Mouse (Mus musculus): ENCODE results near the gene Rpap3.
A peak's percentile ranks its signal among the peaks of the same experiment; 100 is the strongest.
"Not testable (repeated sequence)": the region's sequence is repeated elsewhere in the genome, so short reads cannot be mapped to it uniquely, and the experiment has no call there.

Rpap3 gene

DNA sequence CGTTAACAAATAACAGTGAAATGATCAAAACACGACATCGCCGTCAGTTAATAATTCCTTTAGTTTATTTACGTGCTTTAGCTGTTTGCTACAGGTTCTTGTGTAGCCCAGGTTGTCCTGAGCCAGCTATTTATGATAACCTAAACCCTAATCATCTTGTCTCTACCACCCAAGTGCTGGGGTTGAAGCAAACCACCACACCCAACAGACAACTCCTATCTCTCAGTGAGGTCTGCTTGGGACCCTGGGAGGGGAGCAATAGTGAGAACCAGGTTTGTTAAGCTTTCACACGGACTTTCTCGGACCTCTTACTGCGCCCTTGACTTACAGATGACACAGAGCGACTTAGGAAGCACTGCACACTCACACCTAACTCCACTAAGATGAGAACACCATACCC lies 21.5 kb downstream of the Rpap3 start:
- DNase-seq (ENCODE audit: low spot score) = no peak

GRCm38 (mm10) chr15:97682053-97682452 lies 23.6 kb downstream of the Rpap3 start:
- DNase-seq (ENCODE audit: low spot score) = no peak

DNA sequence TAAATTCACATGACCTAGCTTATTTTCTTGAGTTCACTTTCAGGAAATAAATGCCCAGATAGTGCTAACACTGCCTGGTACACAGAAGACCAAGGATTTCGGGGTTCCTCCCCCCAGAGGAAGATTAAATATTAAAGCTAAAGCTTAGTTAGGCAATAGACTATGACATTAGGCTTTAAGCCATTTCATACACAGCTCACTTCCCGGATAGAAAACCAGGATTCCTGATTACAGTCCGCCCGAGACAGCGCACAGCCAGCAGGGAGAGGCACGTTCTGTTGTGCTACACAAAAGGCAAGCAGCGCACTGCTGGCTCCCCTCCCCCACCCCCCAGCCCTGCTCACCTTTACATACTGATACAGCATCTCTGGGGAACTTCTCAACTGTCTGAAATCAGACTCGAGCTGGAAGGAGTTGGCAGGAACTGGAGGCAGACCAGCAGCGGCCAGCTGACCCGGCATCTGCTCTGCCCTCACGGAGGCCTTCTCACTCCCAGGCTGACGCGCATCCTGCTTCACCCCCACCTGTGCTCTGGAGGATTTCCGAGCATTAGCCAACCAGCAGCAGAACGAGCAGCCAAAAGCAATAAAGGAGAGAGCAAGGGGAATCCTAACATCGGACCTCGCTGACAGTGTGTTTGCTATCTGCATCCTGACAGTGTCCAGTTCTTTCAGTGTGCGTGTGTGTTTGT lies 25.5 kb downstream of the Rpap3 start:
- DNase-seq (ENCODE audit: low spot score) = no peak

GRCm38 (mm10) chr15:97677341-97677740 lies 28.3 kb downstream of the Rpap3 start:
- DNase-seq (ENCODE audit: low spot score) = no peak

- no peak for DNase-seq (ENCODE audit: low spot score)
Measured at GRCm38 (mm10) chr15:97675927-97676326, 29.7 kb downstream of the Rpap3 start.

DNA sequence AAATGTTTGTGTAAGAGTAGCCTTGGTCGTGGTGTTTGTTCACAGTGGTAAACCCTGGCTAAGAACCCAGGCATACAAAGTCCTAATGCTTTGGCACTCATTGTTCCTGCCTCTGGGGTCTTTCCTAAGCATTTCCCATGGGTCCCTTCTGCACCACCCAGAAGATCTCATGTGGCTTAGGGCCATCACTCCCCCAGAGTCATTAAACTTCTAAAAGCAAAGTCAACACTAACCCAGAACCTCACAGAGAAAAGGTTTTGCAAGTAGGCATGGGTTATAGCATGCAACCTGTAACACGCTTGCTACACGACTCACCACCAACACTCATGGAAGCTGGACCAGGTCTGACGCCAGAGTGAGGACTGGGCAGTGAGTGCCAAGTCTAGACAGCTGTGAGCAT lies 31.2 kb downstream of the Rpap3 start:
- no peak for DNase-seq (ENCODE audit: low spot score)

DNA sequence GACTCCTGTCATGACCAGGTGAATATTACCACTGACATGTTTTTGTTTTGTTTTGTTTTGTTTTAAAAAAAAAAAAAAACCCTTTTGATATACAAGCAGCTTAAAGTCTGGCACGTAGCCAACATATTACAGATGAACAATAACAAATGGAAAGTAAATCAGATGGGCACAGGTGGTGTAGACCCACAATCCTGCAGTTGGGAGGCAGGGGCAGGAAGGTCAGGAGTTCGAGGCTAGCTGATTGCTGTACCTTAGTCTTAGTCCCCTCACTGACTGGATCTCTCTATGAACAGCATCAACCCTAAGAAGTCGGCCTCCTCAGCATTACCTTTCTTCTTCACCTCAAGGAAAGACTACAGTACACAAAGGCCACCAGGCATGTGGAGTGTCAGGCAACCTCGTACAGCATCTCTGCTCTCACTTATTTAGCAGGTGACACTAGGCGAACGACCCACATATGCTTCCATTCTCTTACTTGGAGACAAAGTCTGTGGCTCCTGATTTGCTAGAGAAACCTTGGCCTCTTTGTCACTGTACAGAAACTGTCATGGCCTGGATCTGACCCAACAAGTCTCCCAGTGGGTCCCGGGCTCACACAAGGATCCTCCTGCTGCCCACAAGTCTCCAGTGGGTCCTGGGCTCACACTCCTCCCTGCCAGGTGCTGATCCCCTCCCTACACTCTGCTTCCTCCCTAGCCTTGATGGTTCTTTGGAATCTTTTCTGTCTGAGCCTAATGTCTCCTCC lies 32.2 kb downstream of the Rpap3 start:
- no peak for DNase-seq (ENCODE audit: low spot score)

DNA sequence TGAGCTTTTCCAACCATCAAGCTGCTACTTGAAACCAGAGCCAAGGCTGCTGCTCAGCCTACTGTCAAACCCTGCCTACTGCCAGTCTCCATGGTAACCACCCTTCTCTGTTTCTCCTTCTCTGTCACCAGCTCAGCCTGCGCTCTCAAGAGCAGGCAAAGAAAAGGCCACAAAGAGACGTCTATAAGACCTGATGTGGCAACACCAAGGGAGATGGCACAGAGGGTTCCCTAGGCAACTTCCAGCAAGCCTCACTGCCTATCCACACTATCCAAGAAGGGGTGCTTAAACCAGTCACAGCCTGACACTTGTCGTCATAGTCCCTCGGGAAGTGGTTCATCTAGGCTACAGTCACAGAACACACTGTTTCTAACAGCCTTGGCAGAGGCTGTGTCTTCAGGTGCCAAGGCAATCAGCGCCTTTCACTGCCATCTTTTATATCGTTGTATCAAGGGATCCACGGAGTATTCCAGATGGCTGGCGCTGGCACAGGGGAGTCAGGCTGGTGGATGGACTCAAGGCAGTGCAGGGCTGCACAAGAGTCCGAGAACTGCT lies 33.3 kb downstream of the Rpap3 start:
- DNase-seq (ENCODE audit: low spot score) = no peak

GRCm38 (mm10) chr15:97670554-97670953 lies 35.1 kb downstream of the Rpap3 start:
- no peak for DNase-seq (ENCODE audit: low spot score)

- not testable (repeated sequence) for DNase-seq (ENCODE audit: low spot score)
Measured at GRCm38 (mm10) chr15:97668158-97668877, 37.3 kb downstream of the Rpap3 start.

DNA sequence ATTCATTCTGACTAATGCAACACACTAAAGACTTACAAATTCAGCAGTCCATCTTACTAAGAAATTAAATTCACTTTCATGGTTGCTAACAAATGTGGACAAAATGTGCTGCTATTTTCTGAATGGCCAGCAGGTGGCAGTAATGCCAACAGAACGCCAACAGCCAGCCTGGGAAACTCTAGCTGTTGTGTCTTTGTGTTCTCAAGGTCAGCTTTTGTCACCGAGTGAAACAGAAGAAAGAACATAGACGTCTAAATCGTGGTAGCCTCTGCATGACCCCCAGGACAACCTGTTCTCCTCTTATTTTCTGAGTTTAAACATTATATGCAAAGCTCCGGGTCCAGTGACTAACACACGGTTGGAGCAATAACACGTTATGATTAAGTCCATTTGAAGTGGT lies 38.2 kb downstream of the Rpap3 start:
- DNase-seq (ENCODE audit: low spot score) = peak; percentile 42

DNA sequence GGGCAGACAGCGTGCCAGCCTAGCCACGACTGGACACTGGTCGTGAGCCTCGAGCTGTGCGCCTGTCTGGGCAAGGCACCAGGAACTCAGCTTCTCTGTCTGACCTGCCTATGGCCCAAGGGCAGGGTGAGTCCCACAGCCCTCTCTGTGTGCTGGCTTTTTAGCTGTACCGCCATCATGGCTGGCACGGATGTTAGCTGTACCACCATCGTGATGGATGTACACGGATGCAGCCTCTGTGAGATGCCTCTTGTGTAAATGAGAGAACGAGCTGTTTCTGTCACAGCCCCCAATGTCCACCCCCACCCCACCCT lies 39.2 kb downstream of the Rpap3 start:
- no peak for DNase-seq (ENCODE audit: low spot score)

DNA sequence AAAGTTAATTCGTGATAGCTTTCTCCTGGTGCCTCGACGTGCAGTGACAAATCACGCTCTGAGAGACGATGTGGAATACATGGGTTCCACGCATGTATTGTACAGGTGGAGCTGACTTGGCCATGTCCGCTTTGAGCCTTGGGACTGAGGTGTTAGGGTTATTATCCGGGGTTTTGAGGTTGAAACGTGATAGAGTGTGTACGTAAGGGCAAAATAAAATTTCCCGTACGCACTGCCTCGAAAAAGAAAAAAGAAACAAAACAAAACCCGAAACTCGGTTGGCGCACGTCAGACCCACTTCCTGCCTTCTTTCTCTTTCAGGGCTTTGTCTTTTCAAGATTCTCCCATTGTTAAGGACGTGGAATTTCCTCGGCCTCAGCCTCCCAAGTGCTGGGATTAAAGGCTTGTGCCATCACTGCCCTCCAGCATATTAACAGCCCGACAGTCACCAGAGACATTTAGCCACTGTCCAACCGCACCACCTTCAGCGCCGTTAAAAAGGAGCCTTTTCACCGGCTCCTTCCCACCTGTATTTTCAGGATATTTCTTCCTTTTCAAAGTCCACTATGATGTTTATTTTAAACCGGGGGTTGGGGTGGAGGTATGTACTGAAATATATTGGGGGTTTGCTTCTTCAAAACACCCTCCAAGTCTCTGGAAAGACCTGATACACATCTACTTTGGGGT lies 39.7 kb downstream of the Rpap3 start:
- DNase-seq (ENCODE audit: low spot score) = no peak

DNA sequence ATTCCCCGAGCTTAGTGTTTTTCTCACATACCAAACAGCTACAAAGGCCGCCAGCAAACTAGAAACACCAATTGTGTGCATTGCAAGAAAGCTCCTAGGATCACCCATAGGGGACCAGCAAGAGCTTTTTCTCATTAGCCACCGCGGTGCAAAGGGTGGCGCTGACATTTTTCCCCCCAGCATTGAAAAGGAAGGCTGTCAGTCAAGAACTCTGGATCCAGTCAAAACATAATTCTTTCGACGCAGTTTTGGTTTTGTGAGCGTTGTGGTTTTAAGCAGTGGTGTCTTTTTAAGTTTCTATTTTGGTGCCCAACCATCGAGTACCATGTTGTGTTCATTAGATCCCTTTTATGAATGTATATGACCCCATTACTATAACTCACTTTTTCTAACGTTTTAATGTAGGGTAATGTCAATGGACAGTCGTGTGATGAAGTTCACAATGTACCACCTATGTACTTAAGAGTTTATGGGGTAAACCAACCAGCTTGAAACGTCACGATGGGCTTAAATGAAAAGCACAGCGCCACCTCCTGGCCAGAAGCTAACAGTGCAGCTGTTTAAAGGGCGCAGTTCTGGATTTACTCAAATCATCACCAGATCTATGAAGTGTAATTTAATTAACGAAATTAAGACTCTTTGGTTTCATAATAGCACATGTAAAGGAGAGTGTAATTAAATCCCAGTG lies 40.5 kb downstream of the Rpap3 start:
- DNase-seq (ENCODE audit: low spot score) = no peak

DNA sequence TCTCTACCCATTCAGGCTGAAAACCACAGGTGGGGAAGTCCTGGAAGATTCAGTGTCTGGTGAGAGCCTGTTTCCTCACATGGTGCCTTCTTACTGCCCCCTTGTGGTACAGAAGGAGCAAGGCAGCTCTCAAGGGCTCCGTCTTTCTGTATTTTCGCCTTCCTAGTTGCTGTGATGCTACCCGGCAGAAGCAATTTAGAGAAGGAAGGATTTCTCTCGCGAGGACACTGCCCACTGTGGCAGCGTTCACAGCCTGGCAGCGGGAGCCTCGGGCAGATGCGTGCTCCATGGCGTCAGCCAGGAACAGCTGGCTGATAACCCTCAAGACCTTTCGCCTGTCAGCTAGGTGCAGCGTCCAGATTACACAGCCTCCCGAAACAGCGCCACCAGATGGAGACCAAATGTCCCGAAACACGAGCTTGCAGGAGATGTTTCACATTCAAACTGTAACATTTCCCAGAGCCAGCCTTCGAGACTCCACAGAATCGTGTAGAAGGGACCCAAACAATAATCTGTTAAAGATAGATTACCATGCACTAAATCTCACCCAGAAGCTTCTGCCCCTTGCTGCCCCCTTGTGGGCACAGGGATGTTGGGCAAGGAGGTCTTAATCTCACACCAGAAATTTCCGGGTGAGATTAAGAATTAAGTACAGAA lies 41.7 kb downstream of the Rpap3 start:
- DNase-seq (ENCODE audit: low spot score) = peak; percentile 35

GRCm38 (mm10) chr15:97658755-97659116 lies 46.9 kb downstream of the Rpap3 start:
- DNase-seq (ENCODE audit: low spot score) = no peak

- no peak for DNase-seq (ENCODE audit: low spot score)
Measured at GRCm38 (mm10) chr15:97657856-97658754, 47.5 kb downstream of the Rpap3 start.

DNA sequence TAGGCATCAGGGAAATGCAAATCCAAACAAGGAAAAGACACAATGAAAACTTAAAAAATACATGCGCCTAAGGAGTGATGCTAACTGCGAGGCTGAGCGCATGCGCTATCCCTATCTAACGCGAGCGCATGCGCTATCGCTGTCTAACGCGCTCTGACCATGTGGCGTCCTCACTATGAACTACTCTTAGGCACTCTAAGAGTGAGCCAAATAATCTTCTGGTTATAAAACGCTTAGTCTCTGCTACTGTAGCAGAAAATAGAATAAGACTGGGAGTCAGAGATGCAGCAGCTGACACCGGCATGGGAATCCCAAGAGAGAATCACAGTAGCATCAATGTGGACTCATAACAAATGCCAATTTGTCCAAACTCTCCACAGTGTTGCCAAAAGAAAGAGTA lies 48.2 kb downstream of the Rpap3 start:
- DNase-seq (ENCODE audit: low spot score) = no peak

DNA sequence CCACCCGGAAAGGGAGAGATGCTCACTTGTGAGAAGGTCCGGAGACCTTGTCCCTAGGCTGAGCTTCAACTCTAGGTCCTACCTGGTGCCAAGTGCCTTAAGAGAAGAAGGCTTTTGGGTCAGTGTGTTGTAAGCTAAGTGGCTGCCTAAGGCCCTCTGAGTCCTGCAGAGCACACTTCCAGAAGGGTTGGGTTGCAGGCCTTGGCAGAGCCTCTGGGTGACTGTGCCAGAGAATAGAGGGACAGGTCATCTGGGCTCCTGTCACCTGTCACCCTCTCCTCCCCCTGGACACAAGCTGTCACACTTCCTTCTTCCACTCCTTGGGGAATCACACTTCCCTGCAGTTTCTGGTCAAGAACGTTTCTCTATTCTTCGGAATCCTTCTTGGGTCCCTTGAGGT lies 55.9 kb downstream of the Rpap3 start:
- no peak for DNase-seq (ENCODE audit: low spot score)

GRCm38 (mm10) chr15:97648176-97648575 lies 57.4 kb downstream of the Rpap3 start:
- DNase-seq (ENCODE audit: low spot score) = no peak

Measured in ovary, postnatal 10 days (tissue).